Mouse (Mus musculus) testis, adult 2 months (tissue): ENCODE data around the gene Guca1a.
"Not testable (repeated sequence)": the region's sequence is repeated elsewhere in the genome, so short reads cannot be mapped to it uniquely, and the experiment has no call there.

ENCODE experiments used
- CTCF ChIP-seq: fragments of 200-500 bp; IDR thresholded peaks from 2 replicates; pipeline ENCODE4 v1.5.1; 2012; ENCODE audit warnings: low read depth, mild to moderate bottlenecking, inconsistent platforms, low read length, moderate library complexity; ENCODE audit not compliant: control insufficient read depth, insufficient read depth, insufficient replicate concordance
- POLR2A ChIP-seq: fragments of 200-500 bp; IDR thresholded peaks from 2 replicates; pipeline ENCODE4 v1.6.1; 2012; ENCODE audit warnings: low read depth, mild to moderate bottlenecking, inconsistent platforms, low read length, moderate library complexity; ENCODE audit not compliant: control insufficient read depth

DNA sequence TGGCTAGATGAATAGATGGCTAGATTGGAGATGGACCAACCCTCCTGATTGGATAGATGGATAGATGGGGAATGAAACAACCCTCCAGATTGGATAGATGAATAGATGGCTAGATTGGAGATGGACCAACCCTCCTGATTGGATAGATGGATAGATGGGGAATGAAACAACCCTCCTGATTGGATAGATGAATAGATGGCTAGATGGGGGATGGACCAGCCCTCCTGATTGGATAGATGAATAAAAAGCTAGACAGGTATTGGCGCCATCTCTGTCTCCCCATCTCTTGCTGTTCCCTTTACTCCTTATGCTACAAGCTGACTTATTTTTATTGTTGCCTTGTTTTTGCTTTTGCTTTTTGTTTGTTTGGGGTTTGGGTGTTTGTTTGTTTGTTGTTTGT is 22.2 kb upstream of the Guca1a start:
- TF ChIP-seq CTCF, POLR2A: not testable (repeated sequence)
